Mouse (Mus musculus): ENCODE data around the gene Mxd1. TPM values are rescaled to one million over a fixed set of nuclear protein-coding genes. Genes with fewer than 3 reads are reported as not detected.

The Mxd1 gene
- polyA plus RNA-seq, 1 experiment = 5.8 TPM

- Histone ChIP-seq H3K4me3 (ENCODE audit: insufficient read depth, low read length) (no peak overlapping the region), H3K27ac (ENCODE audit: insufficient read depth, low read length) (no peak overlapping the region), H3K4me1 (ENCODE audit: control insufficient read depth, insufficient read depth, low read length) (no peaks in the 10 kb centered on the region)
- TF ChIP-seq POLR2A (IDR thresholded peaks at IDR 0.05; ENCODE audit: low read depth, low read length) (no peak), CTCF (IDR thresholded peaks at IDR 0.05; ENCODE audit: borderline replicate concordance, insufficient read depth, low read length) (no peak)
Measured at GRCm38 (mm10) chr6:86639180-86640160, 29.5 kb downstream of the Mxd1 start.

GRCm38 (mm10) chr6:86638434-86638833 is 30.5 kb downstream of the Mxd1 start:
- Histone ChIP-seq H3K4me1 (ENCODE audit: control insufficient read depth, insufficient read depth, low read length) (no peaks in the 10 kb centered on the region), H3K27ac (ENCODE audit: insufficient read depth, low read length) (no peak overlapping the region), H3K4me3 (ENCODE audit: insufficient read depth, low read length) (no peak overlapping the region)
- TF ChIP-seq POLR2A (IDR thresholded peaks at IDR 0.05; ENCODE audit: low read depth, low read length) (no peak), CTCF (IDR thresholded peaks at IDR 0.05; ENCODE audit: borderline replicate concordance, insufficient read depth, low read length) (0 out of 2 replicates have a peak, but pooled peaks have one; percentile 25)

DNA sequence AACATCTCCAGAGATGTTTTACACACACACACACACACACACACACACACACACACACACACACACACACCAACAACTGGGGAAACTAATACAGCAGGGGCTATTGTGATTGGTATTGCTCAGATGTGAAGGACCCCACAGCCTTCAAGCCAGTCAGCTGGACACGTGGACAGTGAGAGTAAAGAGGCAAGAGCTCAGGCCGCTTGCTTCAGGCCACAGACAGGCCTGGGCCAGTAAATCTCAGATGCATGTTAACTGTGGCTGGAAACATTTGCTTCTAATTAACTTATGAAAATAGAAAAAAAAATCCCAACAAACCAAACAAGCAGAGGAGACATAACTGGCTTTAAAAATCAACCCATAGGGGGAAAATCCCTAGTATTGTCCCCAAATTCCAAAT is 31.1 kb downstream of the Mxd1 start:
- no peak overlapping the region for H3K4me3 ChIP-seq (ENCODE audit: insufficient read depth, low read length)
- 0 out of 2 replicates have a peak overlapping the region, but pooled peaks have one; percentile 20 for H3K27ac ChIP-seq (ENCODE audit: insufficient read depth, low read length)
- TF ChIP-seq POLR2A (IDR thresholded peaks at IDR 0.05; ENCODE audit: low read depth, low read length) (no peak), CTCF (IDR thresholded peaks at IDR 0.05; ENCODE audit: borderline replicate concordance, insufficient read depth, low read length) (no peak)
- no peaks in the 10 kb centered on the region for H3K4me1 ChIP-seq (ENCODE audit: control insufficient read depth, insufficient read depth, low read length)

GRCm38 (mm10) chr6:86637171-86637835 is 31.7 kb downstream of the Mxd1 start:
- TF ChIP-seq CTCF (IDR thresholded peaks at IDR 0.05; ENCODE audit: borderline replicate concordance, insufficient read depth, low read length) = no peak
- TF ChIP-seq POLR2A (IDR thresholded peaks at IDR 0.05; ENCODE audit: low read depth, low read length) = no peak
- no peak overlapping the region for H3K4me3 ChIP-seq (ENCODE audit: insufficient read depth, low read length)
- H3K27ac ChIP-seq (ENCODE audit: insufficient read depth, low read length) = 0 out of 2 replicates have a peak overlapping the region, but pooled peaks have one; percentile 20
- no peaks in the 10 kb centered on the region for H3K4me1 ChIP-seq (ENCODE audit: control insufficient read depth, insufficient read depth, low read length)

DNA sequence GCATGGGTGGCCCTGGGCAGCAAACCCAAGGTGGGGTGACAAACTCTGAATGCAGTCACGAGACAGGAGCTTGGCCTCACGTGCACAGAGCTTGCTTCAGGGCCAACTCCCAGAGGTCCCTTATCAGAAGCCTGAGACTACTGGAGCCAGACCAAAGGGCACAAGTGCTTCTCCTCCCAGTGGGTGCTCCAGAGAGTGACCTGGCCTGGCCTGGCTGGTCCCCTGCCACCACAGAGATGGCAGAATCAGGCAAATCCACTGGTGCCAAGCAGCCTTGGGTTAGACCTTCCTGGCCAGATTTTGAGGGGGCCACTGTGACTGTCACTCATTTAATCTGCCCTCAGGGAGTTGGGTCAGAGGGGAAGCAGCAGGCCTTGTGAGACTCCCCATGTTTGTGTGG is 32.5 kb downstream of the Mxd1 start:
- no peak overlapping the region for H3K27ac ChIP-seq (ENCODE audit: insufficient read depth, low read length)
- no peaks in the 10 kb centered on the region for H3K4me1 ChIP-seq (ENCODE audit: control insufficient read depth, insufficient read depth, low read length)
- H3K4me3 ChIP-seq (ENCODE audit: insufficient read depth, low read length) = no peak overlapping the region
- TF ChIP-seq CTCF (IDR thresholded peaks at IDR 0.05; ENCODE audit: borderline replicate concordance, insufficient read depth, low read length) (no peak), POLR2A (IDR thresholded peaks at IDR 0.05; ENCODE audit: low read depth, low read length) (no peak)

GRCm38 (mm10) chr6:86630141-86630540 is 38.8 kb downstream of the Mxd1 start:
- TF ChIP-seq POLR2A (IDR thresholded peaks at IDR 0.05; ENCODE audit: low read depth, low read length) (no peak), CTCF (IDR thresholded peaks at IDR 0.05; ENCODE audit: borderline replicate concordance, insufficient read depth, low read length) (no peak)
- Histone ChIP-seq H3K27ac (ENCODE audit: insufficient read depth, low read length) (no peak overlapping the region), H3K4me3 (ENCODE audit: insufficient read depth, low read length) (no peak overlapping the region), H3K4me1 (ENCODE audit: control insufficient read depth, insufficient read depth, low read length) (no peaks in the 10 kb centered on the region; the same call in 1 of the 2 replicates)

DNA sequence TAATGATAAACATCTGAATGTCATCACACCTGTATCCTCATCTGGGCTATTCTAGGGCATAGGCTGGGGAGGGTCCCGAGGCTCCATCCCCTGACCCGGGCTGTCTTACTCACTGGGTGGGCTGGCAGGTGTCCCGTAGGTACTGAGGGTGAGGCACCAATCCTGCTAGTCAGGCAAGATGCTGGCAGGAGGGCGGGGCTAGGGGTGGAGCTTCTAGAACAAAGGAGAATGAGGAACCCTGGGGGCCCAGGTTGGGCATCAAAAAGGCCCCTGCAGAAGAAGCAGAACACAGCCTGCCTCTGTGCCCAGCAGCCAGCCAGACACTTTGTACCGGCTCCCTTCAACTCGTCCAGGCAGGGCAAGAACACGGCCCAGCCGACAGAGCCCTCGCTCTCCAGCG is 41.0 kb downstream of the Mxd1 start, which contains the start of gene Asprv1:
TSS of gene Asprv1 (plus strand) at position 219 of the 400 bp plus-strand sequence.
- H3K4me3 ChIP-seq (ENCODE audit: insufficient read depth, low read length) = no peak within 1 kb of the TSS
- no peak within 1 kb of the TSS for H3K27ac ChIP-seq (ENCODE audit: insufficient read depth, low read length)
- TF ChIP-seq POLR2A (IDR thresholded peaks at IDR 0.05; ENCODE audit: low read depth, low read length) (no peak), CTCF (IDR thresholded peaks at IDR 0.05; ENCODE audit: borderline replicate concordance, insufficient read depth, low read length) (no peak)
- no peaks in the 10 kb centered on the region; the same call in 1 of the 2 replicates for H3K4me1 ChIP-seq (ENCODE audit: control insufficient read depth, insufficient read depth, low read length)

- Histone ChIP-seq H3K4me1 (ENCODE audit: control insufficient read depth, insufficient read depth, low read length) (no peaks in the 10 kb centered on the region; the same call in 1 of the 2 replicates), H3K27ac (ENCODE audit: insufficient read depth, low read length) (no peak overlapping the region), H3K4me3 (ENCODE audit: insufficient read depth, low read length) (no peak overlapping the region)
- TF ChIP-seq POLR2A (IDR thresholded peaks at IDR 0.05; ENCODE audit: low read depth, low read length) (no peak), CTCF (IDR thresholded peaks at IDR 0.05; ENCODE audit: borderline replicate concordance, insufficient read depth, low read length) (no peak)
Measured at GRCm38 (mm10) chr6:86624074-86625030, 44.6 kb downstream of the Mxd1 start.

DNA sequence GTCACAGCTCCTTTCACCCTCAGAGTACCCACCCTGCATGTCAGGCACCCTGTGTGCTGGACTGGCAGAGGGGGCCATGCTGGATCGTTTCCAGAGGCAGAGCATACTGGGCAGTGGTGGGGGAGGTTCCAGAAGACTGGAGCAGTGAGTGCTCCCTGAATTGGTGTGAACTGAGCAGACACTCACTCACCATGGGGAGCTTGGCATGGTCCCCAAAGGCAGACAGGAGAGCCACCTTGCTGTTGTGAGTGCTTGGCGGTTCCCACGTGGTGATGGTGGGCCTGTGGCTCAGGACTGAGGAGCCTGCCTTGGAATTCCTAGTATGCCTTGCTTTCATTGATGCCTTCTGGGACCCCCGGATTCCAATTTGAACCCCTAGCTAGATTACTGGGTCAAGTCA is 45.8 kb downstream of the Mxd1 start:
- Histone ChIP-seq H3K4me1 (ENCODE audit: control insufficient read depth, insufficient read depth, low read length) (no peaks in the 10 kb centered on the region; the same call in 1 of the 2 replicates), H3K4me3 (ENCODE audit: insufficient read depth, low read length) (no peak overlapping the region), H3K27ac (ENCODE audit: insufficient read depth, low read length) (no peak overlapping the region)
- no peak for TF ChIP-seq POLR2A (IDR thresholded peaks at IDR 0.05; ENCODE audit: low read depth, low read length)
- TF ChIP-seq CTCF (IDR thresholded peaks at IDR 0.05; ENCODE audit: borderline replicate concordance, insufficient read depth, low read length) = no peak

Data from embryonic fibroblast, embryonic 13.5 days (primary cell).